In the genomic region with DNA sequence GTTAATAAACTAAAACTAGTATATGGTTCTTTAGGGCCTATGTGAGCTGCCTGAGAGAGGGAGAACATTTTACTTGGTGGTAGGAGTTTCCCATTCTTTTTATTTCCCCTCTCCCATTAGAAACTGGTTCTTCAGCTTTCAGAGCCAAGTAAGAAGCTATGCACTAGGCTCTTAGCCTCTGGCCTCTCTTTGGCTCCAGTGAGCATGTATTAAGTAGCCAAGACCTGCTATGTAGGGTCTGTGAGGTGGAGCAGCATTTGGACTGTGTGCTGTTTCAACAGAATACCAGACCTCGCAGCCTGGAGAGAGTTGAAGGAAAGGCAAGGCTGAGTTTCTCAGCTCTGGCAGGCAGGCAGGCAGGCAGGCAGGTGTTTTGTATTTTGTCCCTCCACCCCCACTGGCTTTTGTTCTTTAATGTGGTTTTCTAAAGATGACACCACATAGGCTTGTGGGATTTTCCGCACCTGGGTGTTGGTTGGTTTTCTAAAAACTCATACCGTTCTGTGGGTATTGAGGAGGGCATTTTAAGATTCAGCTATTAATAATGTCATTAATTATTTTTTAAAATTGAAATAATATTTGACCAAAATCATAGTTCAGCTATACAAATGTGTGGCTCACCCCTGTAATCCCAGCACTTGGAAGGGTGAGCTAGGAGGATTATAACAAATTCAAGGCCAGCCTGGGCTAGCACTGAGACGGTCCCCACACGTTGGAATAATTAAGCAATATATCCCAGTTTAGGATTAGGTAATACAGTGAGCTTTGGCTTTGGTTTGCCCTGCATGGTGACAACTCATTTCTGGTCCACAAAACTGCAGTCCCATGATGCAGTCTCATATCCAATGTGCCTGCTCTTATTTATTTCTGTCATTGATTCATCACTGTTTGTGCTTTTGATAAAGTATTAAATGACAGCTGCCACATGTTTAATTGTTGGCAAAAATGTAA, we compare ENCODE assay signal across 10 mouse cellular contexts.
A peak's percentile ranks its signal among the peaks of the same experiment; 100 is the strongest.
DNase-seq lines count a peak whose midpoint lies in the region; ATAC-seq and TF ChIP-seq lines count a peak whose summit lies in the region.
"Had no signal": no experiment of that assay in that cellular context is flagged by ENCODE, and none has a peak within 500 bp of the region (broad histone marks: within the 10 kb centered on the region; RNA-seq: fewer than 3 reads in every experiment).

No protein-coding gene starts in this region.

- H3K4me1 ChIP-seq in lung, embryonic 14.5 days (ENCODE audit: insufficient read depth), result 0 out of 2 replicates have a peak, but pooled peaks cover 4% of the 10 kb centered on the region
- H3K4me1 ChIP-seq in lung, adult 2 months (ENCODE audit: control insufficient read depth, insufficient read depth, low read length), result peaks cover 17% of the 10 kb centered on the region

- H3K27me3 ChIP-seq in lung, embryonic 14.5 days (ENCODE audit: insufficient read depth, low read length), result no peaks in the 10 kb centered on the region
- H3K27me3 ChIP-seq: embryonic facial prominence, embryonic 12.5 days; limb, embryonic 13.5 days; midbrain, embryonic 12.5 days had no signal

- H3K4me2 ChIP-seq in lung, embryonic 14.5 days, result no peak overlapping the region
- H3K4me2 ChIP-seq: embryonic facial prominence, embryonic 12.5 days; limb, embryonic 13.5 days; midbrain, embryonic 12.5 days had no signal

- no peaks in the 10 kb centered on the region for H3K9me3 ChIP-seq in lung, embryonic 14.5 days (ENCODE audit: low read depth, low read length)
- H3K9me3 ChIP-seq: embryonic facial prominence, embryonic 12.5 days; limb, embryonic 13.5 days; midbrain, embryonic 12.5 days had no signal

- no peak overlapping the region for H3K4me3 ChIP-seq in lung, embryonic 14.5 days (ENCODE audit: low read depth, low read length)
- H3K4me3 ChIP-seq in lung, adult 2 months (replicated peaks; ENCODE audit: extremely low read depth, low read depth, low read length), result no peak overlapping the region
- H3K4me3 ChIP-seq: embryonic facial prominence, embryonic 12.5 days; limb, embryonic 13.5 days; midbrain, embryonic 12.5 days had no signal

- H3K9ac ChIP-seq in lung, embryonic 14.5 days, result no peak overlapping the region
- H3K9ac ChIP-seq: embryonic facial prominence, embryonic 12.5 days; limb, embryonic 13.5 days; midbrain, embryonic 12.5 days had no signal

- 81% methylated on average over 5 of the region's 5 CpGs for WGBS in lung, embryonic 14.5 days
- WGBS in lung, adult 2 months, result 70% methylated on average over 5 of the region's 5 CpGs

- peaks cover 3% of the 10 kb centered on the region; the same call in 1 of the 2 replicates for H3K36me3 ChIP-seq in lung, embryonic 14.5 days (ENCODE audit: insufficient read depth)
- H3K36me3 ChIP-seq: embryonic facial prominence, embryonic 12.5 days; midbrain, embryonic 12.5 days had no signal

- peak; percentile 69 for DNase-seq in lung, embryonic 14.5 days
- DNase-seq in lung, adult 2 months, result no peak
- DNase-seq in gonadal fat pad, adult 2 months (ENCODE audit: low read depth), result peak; percentile 97
- DNase-seq in kidney, postnatal 36 days, result peak; percentile 44 to 76
- DNase-seq in thymus, postnatal 25 days, result peak; percentile 46
- DNase-seq in cerebellum, adult 11-12 months, result no peak
- no peak for DNase-seq in spleen, postnatal 4 days (ENCODE audit: low spot score in 2 of 2)

- TF ChIP-seq POLR2A in lung, adult 2 months (IDR thresholded peaks at IDR 0.05; ENCODE audit: borderline replicate concordance, extremely low read depth, low read depth, low read length), result no peak

- H3K27ac ChIP-seq in lung, embryonic 14.5 days (ENCODE audit: low read depth), result peak overlapping the region; percentile 73
- H3K27ac ChIP-seq: embryonic facial prominence, embryonic 12.5 days; limb, embryonic 13.5 days; midbrain, embryonic 12.5 days had no signal

- ATAC-seq in lung, embryonic 14.5 days (ENCODE audit: insufficient read depth), result peak; percentile 88

- no peak for TF ChIP-seq CTCF in lung, embryonic 14.5 days (IDR thresholded peaks at IDR 0.05; ENCODE audit: low read depth)
- no peak for TF ChIP-seq CTCF in lung, adult 2 months (IDR thresholded peaks at IDR 0.05; ENCODE audit: insufficient read depth, low read length)

Comparison
In these comparisons a context has a peak if more than half of its experiments do, and no peak if none do; other contexts are left out.
1. DNase-seq: peak in lung, embryonic 14.5 days (single experiment), gonadal fat pad, adult 2 months (single experiment), kidney, postnatal 36 days (2 of 2) and thymus, postnatal 25 days (single experiment); none in lung, adult 2 months (single experiment), cerebellum, adult 11-12 months (single experiment) and spleen, postnatal 4 days (0 of 2).